Mouse (Mus musculus) spleen, postnatal 14 days (tissue): ENCODE data around the gene Hdhd3.
"Not testable (repeated sequence)": the region's sequence is repeated elsewhere in the genome, so short reads cannot be mapped to it uniquely, and the experiment has no call there.

Experiments used
- DNase-seq, 2 experiments: peaks; one replicate each; pipeline ENCODE4 v3.0.0; 2021 to 2022; ENCODE audit warnings: low spot score in 2 of 2

The Hdhd3 gene

DNA sequence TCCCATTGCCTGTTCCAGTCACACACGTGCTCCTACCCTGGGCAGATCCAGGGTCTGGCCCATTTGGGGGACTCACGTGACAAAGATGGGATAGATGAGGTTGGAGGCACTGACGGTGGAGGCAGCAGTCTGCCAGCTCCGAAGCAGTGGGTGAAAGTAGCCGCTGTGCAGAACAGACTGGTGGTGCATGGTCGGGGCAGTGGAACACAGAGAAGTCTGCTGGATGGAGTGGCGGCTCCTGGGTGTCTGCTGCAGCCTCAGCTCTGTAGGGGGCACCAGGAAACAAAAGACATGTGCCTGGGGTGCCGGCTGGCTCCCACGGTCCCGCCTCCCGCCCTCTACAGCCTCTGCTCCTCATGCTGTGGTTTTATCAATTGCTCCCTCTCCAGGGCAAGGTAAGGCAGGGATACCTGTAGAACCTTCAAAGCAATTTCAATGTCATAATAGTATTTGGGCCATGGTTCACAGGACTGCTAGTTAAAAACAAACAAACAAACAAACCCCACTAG lies 10.8 kb upstream of the Hdhd3 start:
- no peak for DNase-seq

DNA sequence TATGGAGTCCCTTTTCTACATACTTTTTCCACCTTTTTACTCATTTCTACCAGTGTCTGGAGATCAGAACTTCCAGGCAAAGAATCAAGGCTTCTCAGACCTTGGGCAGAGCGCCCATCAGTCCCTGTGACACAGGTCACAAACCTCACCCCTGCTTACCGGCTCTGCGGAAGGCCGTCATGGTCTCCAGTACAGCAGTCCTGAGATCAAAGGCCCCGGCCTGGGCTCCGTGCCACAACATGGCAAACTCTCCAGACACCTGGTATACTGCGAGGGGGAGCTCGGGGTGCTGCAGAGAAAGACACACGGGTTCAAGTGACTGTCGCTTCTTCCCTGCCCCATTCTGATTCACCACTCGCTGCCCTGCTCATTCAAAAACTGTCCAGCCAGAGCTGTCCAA lies 6.7 kb upstream of the Hdhd3 start:
- no peak for DNase-seq

- no peak for DNase-seq
Observed at GRCm38 (mm10) chr4:62508839-62509238, 5.6 kb upstream of the Hdhd3 start.

GRCm38 (mm10) chr4:62506798-62507197 lies 3.5 kb upstream of the Hdhd3 start:
- DNase-seq: no peak

- no peak for DNase-seq
Observed at GRCm38 (mm10) chr4:62505991-62506390, 2.7 kb upstream of the Hdhd3 start.

- no peak for DNase-seq
Observed at GRCm38 (mm10) chr4:62502969-62503368, 298 bp downstream of the Hdhd3 start.

DNA sequence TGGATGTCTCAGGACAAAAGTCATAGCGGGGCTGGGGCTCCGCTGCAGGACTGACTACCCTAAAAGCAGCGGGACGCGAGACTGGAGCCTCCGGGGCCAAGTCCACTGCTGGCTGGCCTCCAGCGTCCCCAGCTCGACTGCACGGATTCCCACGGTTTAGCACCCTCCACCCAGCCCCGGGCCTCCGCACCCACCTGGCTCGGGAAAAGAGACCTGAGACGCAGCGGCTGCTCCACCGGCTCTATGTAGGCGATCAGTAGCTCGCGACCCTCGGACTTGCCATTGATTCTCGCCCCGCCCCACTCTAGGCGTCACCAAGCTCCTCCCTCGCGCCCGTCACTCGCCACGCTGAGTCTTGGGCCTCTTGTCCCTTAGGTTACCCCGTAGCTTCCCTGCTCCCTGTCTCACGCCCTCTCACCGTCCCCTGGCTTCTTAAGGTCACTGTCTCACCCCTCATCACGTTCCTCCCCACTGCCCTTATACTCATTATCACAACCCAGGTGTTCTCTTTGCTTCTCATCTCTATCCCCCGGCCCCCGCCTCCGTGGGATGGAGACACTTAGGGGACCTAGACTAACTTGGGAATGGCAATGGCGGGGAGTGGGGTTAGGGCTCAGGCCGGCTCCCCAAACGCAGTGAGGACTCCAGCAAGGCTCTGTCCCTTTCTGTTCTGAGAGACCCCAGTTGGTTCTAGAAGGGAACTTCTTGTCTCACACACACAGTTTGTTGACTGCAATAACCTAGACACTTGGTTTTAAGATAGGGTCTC lies 1.1 kb downstream of the Hdhd3 start:
- DNase-seq: peak; percentile 72 to 78

DNA sequence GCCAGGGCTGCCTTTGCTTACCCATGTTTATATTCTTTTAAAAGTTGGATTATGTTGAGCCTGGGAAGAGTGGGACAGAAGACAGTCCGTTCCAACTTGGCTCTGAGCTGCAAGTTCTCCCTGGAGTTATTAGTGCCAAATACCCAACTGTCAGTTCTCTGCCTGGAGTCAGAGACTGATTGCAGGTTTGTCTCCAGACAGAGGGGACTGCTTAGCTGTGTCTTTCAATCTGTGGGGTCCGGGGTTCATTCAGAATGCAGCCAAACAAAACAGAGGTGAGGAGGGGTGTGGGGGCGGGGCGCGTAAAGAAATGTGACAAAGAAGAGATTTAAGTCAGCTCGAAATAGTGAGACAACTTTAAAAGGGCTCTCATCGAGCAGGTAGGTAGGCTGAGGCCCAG lies 1.7 kb downstream of the Hdhd3 start:
- DNase-seq: no peak

DNA sequence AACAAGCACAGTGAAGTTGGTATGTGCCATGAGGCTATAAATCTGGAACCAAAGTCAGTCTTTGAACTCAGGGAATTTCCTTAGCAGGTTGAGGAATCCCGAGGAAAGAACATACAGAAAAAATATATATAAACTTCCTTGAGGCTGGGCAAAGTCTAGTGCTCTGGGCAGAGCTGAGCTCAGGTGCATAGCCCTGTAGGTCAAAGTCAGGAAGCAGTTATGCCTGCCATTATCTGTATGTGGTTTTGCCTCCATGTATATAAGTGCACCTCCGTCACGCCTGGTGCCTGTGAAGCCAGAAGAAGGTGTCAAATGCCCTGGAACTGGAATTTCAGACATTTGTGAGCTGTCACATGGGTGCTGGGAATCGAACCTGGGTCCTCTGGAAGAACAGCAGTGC lies 2.5 kb downstream of the Hdhd3 start:
- no peak for DNase-seq

- DNase-seq: no peak
Observed at GRCm38 (mm10) chr4:62496815-62497214, 6.5 kb downstream of the Hdhd3 start.

DNA sequence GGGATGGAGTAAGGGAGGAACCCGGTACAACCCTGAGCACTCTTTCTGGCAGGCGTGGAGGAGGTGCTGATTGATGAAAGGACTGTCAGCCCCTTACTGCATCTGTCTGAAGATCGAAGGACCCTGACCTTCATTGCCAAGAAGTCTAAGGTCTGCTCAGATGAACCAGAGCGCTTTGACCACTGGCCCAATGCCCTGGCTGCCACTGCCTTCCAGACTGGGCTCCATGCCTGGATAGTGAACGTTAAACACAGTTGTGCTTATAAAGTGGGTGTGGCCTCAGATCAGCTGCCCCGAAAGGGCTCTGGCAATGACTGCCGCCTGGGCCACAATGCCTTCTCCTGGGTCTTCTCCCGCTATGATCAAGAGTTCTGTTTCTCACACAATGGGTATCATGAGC lies 7.3 kb downstream of the Hdhd3 start:
- no peak for DNase-seq

GRCm38 (mm10) chr4:62494230-62494629 lies 9.0 kb downstream of the Hdhd3 start:
- no peak for DNase-seq

DNA sequence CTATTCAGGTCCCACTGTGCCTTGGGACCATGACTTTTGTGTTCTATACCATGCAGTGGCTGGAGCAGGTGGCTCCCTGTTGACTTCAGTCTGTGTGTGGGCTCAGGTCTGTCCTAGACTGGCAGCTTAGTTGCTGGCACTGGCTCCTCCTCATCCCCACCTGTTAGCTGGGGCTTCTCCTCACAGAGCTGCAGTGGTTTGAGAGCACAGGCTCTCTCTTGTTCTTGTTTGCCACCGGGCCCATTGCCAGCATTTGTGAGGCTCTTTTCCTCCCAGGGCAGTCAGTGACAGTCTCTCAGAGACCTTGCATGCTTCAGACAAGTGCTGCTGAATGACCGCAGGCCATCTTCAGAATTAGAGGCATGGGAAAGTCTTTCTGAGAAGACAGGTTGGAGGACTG lies 10.6 kb downstream of the Hdhd3 start:
- DNase-seq: no peak

DNA sequence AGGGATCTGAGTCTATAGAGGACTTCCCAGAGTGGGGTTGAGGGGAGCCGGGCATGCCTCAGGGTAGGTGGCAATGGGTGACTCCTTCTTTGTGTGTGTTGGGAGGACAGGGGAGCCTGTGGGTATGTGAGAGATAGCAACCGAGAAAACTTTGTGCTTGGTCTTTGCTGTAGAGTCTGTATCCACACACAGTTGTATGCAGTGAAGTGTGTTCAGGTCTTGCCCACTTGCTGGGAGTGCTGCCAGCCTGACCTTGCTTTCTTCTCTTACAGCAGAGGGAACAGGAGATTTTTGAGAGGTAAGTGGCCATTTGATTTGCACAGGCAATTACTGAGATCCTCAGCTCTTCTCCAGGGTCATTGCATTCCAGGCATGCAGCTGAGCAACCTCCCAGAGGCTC lies 15.4 kb downstream of the Hdhd3 start:
- DNase-seq: no peak

DNA sequence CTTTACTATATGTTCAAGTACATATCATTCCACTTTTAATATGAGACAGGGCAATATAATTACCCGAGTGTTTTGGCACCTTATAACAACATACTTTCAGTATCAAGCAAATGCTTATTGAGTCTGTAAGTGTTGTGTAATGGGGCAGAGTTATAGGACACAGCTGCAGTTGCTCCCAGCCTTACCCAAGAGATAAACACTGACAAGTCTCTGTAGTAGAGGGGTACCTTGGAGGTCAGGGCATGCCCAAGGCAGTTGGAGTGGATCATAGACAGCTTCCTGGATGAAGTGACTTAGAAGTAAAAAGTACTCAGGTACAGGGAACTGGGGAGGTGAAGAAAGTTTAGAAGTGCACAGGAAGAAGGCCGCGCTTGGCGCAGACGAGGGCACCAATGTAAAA lies 16.1 kb downstream of the Hdhd3 start:
- DNase-seq: no peak

DNA sequence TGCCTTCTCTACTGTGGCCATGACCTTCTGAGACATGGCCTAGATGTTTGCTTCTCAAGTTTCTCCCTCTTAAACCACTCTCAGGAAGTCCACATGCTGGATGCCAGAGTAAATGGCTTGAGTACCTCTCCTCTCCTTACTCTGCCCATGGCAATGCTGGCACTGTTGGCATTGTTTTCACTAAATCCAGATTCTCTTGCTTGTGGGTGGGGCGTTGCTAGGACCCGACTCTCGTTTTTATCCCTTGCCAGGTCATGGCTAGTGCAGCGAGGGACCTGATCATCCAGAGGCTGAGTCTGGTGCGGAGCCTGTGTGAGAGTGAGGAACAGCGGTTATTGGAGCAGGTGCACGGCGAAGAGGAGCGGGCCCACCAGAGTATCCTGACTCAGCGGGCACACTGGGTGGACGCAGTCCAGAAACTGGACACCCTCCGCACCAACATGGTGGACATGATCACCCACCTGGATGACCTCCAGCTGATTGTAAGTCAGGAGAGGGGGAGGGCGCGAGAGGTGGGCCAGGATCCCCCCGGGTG lies 17.0 kb downstream of the Hdhd3 start:
- DNase-seq: no peak

GRCm38 (mm10) chr4:62485450-62486161 lies 17.7 kb downstream of the Hdhd3 start:
- no peak for DNase-seq

DNA sequence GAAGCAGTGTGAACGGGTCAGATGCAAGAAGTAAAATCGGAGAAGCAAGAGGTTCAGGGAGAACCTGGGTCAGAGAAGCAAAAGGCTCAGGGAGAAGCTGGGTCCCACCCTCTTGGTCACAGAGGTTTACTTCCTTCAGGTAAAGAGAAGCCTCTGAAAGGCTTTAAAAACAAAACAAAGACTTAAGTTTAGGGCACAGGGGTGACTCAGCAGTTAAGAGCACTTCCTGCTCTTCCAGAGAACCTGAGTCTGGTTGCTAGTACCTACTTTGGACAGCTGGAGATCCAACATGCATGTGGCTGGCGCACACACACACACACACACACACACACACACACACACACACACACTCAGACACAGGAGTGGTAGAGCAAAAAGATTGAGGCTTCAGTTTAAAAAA lies 18.3 kb downstream of the Hdhd3 start:
- DNase-seq: no peak

DNA sequence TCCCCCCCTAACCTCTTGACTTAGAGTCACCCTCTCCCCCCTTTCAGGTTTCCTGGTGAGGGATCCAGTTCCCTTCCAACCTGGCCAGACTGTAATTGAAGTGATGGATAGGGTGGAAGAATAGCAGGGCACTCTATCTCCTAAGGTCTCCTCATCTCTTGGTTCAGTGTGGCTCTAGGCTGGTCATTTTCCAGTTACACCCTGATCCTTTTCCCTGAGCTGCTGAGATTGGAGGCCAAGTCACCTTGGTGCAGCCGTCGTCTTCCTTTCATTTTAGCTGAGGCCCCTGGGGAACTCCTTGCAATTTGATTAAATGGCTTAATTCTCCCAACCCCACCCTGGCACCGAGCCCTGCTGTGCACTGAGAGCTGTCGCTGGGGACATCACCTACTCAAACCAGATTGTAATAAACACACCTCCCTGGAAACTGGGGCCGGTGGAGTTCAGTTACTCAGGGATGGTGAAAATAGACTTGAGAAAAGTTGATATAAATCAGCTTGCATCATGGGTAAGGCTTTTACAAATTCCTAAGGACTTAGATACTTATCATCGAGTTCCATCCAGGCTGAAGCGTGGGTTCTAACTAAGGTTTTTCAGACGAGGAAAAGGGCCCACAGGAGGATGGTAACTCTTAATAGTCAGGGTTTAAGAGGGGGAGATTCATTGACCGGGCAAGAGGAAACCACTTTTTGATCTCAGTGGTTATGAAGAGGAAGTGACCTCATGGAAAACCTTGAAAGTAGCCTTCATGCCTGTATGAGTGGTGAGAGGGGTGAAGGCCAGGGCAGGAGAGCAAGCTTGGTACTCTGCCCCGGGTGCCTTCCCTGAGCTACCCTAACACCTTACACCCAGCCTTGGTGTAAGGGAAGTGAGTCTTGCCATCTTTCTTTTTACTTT lies 22.3 kb downstream of the Hdhd3 start:
- no peak for DNase-seq

DNA sequence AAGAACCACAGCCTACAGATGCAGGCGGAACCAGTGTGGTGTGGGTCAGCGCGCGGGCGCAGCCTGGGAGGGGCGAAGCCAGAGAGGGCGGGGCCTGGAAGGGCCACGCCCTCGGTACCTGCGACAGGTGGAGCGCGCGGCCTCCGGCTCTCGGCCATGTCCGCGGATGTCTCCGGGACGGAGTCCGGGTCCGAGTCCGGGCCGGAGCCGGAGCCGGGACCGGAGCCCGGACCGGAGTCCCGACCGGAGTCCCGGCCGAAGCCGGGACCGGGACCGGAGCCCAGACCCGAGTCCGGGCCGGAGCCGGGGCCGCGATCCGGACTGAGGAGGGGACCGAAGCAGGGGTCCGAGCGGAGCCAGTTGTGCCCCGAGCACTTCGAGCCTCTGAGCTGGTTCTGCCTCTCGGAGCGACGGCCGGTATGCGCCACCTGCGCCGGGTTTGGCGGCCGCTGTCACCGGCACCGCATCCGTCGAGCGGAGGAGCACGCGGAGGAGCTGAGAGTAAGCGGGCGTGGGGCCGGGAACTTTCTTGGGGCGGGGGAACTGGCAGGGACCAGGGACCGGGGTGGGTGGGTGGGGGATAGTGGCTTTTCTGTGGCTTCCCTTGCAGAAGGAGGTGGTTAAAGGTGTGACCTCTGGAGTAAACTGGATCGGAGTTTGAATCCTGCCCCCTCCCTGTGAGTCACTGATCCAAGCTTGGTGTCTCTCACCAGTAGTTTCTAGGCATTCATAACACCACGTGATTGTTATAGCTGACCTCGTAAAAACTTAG lies 23.1 kb downstream of the Hdhd3 start, which contains the start of gene Bspry:
Gene Bspry (plus strand): TSS at position 117 of the 772 bp plus-strand sequence.
- DNase-seq: peak in 1 of 2 experiments; percentile 35

GRCm38 (mm10) chr4:62479593-62479936 lies 23.7 kb downstream of the Hdhd3 start:
- DNase-seq: not testable (repeated sequence)
